Mouse (Mus musculus) kidney, postnatal 10 days (tissue): ENCODE measurements around the gene Meis1.

Source experiments
- DNase-seq: peaks from one replicate; pipeline ENCODE4 v3.0.0; 2021; ENCODE audit warnings: mixed read lengths

The Meis1 gene

DNA sequence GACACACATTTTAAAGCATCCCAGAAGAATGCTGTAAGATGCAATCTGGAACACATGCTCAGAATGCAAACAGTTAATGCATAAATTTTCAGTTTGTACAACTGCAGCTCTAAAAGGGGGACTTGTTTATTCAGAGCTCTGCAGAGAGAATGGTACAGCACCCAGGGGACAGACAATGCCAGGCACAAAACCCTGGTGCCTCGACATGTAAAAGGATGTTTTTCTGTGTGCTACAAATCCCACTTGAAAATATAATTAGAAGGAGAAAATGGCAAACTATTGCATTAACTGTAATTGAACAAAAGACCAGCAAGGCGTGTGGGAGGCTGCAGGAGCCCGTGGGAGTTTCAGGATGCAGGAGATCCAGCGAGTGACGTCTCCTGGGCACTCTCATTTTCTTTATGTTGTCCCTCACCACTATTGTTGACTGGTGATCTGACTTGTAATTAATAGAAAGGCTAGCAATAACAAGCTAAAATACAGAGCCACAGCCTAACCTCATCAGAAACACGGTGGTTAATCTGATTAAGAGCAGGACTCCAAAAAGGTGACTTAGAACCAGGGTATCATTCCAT, 29.0 kb downstream of the Meis1 start:
- DNase-seq = no peak

DNA sequence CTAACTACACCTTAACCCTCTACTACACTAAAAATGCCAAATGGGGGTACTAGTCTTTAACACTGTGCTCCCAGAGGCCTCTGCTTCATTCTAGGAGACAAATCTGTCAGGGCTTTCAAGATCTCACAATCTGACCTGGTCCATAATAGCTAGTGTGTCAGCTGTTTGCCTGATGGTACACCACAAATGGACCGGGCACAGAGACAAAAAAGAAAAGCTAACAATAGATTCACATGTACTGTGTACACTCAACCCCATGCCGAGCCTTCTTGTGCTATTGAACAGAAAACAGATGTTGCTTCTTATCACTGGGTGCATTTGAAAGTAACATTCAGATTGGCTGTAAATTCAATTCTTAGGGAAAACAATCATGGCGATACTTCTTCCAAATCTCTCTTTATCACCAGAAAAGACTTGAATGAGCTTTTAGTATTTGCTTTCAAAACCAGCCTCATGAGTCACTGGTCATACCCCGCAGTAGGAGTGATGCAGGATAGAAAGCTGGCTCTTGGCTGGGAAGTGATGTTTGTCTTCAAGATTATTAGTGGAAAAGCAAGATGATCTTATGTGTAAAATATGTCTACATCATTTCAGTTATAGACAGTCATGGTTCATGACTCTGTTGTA, 30.0 kb downstream of the Meis1 start:
- no peak for DNase-seq

DNA sequence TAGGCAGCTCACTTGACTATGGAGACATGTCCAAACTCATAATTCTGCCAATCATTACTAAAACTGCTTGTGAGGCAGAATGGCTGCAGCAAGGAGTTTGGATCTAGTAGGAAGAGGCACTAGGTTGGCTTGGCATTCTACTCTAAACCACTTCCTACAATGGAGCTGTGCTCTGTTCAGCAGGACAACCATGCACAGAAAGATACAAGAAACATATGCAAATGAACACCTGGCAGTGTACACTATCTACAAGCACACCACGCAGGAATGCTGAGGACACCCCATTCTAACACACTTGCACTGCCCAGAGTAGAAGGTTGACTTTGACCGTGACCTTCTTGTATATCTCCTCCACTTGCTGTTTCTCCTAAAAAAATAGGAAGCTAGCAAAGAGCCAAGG, 35.0 kb downstream of the Meis1 start:
- DNase-seq = no peak

- DNase-seq = no peak
These were observed 35.5 kb downstream of the Meis1 start for GRCm38 (mm10) chr11:18983294-18983693.

DNA sequence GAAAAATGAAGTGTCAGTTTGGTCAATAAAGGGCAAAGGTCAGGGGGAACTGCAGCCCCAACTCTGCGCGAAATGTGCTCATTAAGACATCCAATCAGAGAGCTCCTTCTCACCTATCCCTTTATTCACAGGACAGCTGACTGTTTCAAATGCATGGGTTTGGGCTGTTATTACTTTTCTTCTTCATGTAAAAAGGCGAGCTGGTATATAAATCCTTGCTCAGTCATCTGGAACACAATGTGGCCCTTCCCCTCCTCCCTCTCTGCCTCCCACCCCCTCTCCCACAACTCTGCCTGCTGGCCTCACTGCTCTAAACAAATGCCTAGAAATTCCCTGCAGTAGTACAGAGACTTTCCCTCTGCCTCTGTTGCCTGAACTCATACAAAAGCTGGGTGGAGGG, 36.5 kb downstream of the Meis1 start:
- no peak for DNase-seq

- no peak for DNase-seq
These were observed 37.4 kb downstream of the Meis1 start for GRCm38 (mm10) chr11:18981367-18981766.

GRCm38 (mm10) chr11:18980615-18981014, 38.2 kb downstream of the Meis1 start:
- no peak for DNase-seq

GRCm38 (mm10) chr11:18975087-18975486, 43.7 kb downstream of the Meis1 start:
- no peak for DNase-seq

GRCm38 (mm10) chr11:18973808-18974207, 45.0 kb downstream of the Meis1 start:
- DNase-seq = no peak

DNA sequence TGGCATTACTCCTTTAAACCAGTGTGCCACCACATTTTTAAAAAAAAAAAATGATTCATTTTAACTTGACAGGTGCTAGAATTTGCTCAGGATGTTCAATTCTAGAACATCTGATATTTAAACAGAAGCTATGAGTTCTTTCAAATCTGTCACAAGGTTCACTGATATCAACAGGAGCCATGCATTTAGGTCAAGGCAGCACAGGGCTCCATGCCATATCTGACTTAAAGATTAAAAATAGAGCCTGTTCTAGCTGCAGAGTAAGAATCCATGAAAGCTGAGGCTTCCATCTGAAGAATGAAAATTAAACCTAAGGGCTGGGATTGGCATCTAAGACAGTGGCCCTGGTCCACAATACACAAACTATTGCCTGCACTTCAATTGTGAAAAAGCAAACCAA, 45.8 kb downstream of the Meis1 start:
- DNase-seq = no peak

- DNase-seq = peak; percentile 50
These were observed 47.2 kb downstream of the Meis1 start for GRCm38 (mm10) chr11:18971551-18971950.

DNA sequence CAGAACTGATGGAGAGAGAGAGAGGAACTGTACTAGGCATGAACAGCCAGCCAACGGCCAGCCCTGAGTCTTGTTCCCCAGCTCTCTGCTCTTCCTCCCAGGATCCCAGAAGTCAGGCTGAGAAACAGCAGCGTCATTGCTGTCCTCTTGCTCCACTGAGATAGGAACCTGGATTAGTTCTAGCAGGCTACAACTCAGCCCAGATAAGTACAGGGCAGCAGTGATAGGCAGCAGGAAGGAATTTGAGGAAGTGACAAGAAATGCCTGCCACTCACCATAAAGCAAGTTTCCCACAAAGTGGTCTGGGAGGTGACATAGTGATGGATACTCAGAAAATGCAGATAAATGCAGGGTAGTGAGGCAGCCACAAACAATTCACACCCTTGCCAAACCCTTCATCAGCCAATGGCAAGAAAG, 48.9 kb downstream of the Meis1 start:
- no peak for DNase-seq

GRCm38 (mm10) chr11:18964418-18964817, 54.4 kb downstream of the Meis1 start:
- no peak for DNase-seq

GRCm38 (mm10) chr11:18963202-18964136, 55.3 kb downstream of the Meis1 start:
- DNase-seq = no peak

- DNase-seq = no peak
These were observed 59.3 kb downstream of the Meis1 start for GRCm38 (mm10) chr11:18959465-18959864.

GRCm38 (mm10) chr11:18957805-18958770, 60.7 kb downstream of the Meis1 start:
- DNase-seq = peak; percentile 74

- DNase-seq = no peak
These were observed 61.5 kb downstream of the Meis1 start for GRCm38 (mm10) chr11:18957097-18957804.

DNA sequence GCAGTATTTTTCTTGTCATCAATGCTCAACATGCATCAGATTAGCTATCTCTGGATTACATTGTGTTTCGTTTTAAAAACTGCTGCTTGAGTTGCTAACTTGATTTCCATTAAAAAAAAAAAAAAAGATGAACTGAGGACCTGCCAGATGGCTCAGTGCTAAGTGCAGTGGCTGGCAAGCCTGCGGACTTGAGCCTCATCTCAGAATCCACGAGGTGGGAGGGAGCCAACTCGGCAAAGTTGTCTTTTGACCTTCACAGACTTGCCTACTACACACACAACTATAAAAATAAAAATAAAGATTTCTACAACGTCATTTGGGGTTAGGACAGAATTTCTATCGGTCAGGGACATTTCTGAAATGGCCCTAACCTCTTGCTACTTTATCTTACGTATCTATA, 62.8 kb downstream of the Meis1 start:
- no peak for DNase-seq

DNA sequence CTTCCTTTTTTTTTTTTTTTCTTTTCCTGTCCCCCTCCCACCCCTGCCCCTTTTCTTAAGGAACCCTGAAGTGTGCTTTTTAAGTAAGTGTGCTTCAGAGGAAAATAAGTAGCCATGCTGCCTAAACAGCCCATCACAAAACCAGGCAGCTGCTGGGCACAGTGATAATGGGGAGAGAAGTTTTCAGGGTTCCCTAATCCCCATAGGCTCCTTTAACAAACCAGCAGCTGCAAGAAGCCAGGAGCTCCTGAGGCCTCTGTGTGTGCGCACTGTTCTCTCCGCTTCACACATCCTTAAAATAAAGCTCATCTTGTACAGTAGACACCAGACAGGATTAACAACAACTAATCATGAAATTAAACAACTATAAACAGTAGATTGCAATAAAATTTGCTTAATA, 63.9 kb downstream of the Meis1 start:
- no peak for DNase-seq

GRCm38 (mm10) chr11:18953892-18954291, 64.9 kb downstream of the Meis1 start:
- no peak for DNase-seq

DNA sequence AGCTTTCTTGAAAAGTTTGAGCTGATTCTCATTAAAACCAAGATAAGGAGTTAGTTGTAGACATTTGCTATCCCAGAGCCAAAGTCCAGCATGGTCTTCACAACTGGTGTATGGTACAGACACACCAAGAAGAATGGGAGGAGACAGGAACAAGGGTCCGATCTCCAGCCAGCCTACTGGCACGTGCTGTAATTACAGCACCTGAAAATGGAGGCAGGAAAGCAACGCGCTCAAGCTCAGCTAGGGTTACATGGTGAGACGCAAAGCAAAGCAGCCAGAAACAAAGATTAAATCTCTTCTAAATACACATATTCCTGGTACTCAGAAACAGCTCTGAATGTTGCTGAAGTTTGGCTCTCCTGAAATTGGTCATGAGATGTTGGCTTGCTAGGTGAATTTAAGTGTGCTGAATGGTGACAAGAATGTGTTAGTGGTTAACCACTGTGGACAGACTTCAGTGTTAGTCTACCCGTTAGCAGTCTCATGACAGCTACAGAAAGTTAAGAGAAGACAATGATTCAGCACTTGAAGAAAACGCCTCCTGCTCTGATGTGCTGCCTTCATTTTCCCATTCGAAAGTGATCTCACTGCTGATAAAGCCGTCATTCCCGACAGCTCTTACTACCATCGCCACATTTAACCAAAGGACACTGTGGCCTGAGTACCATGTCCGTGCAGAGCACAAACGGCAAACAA, 70.0 kb downstream of the Meis1 start:
- no peak for DNase-seq
